Mouse (Mus musculus) megakaryocyte, embryonic 14.5 days (primary cell): Measurements from ENCODE around the gene Mapk3.

Source experiments
- FLI1 ChIP-seq: IDR thresholded peaks from 2 replicates; pipeline ENCODE4 v1.6.1; 2012; ENCODE audit warnings: low read length, inconsistent platforms, mixed read lengths
- GATA1 ChIP-seq: IDR thresholded peaks from 3 replicates; pipeline ENCODE4 v1.6.1; 2012; ENCODE audit warnings: mixed read lengths, low read length, inconsistent platforms, borderline replicate concordance

- TF ChIP-seq GATA1: no peak
- TF ChIP-seq FLI1: no peak
Measured at GRCm38 (mm10) chr7:126760391-126760802, 996 bp downstream of the Mapk3 start.
